Mouse (Mus musculus): Measurements from ENCODE around the gene Sycn.
"Not testable (repeated sequence)": the region's sequence is repeated elsewhere in the genome, so short reads cannot be mapped to it uniquely, and the experiment has no call there.

Sycn gene

DNA sequence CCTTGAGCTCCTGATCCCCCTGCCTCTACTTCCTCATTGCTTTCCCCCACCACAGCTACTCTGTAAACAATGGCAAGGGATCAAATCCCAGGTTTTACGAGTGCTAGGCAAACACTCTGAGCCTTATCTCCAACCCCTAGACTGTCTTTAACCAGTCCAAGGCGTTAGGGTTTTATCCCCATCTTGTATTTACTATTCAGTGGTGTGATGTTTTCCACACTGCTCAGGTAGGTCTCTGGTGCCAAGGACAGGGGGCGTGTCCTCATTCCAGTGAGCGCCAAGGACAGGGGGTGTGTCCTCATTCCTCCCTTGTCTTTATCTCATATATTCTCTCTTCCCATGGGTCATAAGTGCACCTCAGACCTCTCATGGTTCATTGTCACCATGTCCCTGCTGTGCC, at the start of gene Sycn:
Gene Sycn (plus strand): TSS at position 360 of the 400 bp plus-strand sequence.
- no peak for DNase-seq (ENCODE audit: extremely low read depth, low read depth, low spot score)

DNA sequence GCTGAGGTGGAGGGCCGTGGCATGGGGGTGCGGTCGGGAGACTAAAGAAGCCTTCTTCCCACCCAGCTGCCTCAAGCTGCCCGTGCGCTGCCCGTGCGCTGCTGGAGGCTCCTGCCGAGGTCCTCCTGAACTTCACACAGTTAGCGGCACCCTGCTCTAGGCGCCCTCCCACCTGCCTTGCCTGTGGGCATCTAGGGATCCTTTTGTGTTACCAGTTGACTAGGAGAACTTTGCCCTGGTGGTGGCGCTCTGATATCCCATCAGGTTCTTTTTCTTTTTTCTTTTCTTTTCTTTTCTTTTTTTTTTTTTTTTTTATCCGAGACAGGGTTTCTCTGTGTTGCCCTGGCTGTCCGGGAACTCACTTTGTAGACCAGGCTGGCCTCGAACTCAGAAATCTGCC, 49.8 kb upstream of the Sycn start:
- no peak for DNase-seq (ENCODE audit: extremely low read depth, low read depth, low spot score)

DNA sequence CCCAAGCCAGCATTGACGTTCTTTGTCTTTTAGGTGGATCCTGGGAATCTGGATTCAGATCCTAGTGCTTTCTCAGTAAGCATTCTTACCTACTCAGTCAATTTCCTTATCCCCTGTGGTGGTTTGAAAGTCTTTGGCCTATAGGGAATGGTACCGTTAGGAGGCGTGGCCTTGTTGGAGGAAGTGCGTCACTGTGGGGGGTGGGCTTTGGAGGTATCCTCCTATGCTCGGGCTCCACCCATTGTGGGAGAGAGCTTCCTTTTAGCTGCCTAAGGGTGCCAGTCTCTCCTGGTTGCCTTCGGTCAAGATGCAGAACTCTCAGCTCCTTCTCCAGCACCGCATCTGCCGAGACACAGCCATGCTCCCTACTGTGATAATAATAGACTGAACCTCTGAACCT, 48.4 kb upstream of the Sycn start:
- no peak for DNase-seq (ENCODE audit: extremely low read depth, low read depth, low spot score)

DNA sequence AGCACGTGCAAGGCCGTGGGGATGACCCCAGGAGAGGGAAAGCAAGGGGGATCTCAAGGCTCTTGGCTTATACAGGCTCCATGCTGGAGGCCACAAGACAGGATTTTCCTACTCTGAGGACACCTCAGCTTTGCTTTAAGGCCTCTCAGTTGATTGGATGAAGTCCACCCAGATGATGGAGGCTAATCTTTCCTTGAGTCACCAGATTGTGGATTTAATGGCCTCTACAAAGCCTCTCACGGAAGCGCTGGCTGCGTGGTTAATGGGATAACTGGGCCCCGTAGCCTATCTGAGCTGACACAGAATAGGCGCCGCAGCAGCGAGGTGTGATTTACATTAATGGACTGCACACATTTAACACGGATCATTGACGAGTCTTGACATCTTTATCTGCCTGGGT, 45.3 kb upstream of the Sycn start:
- DNase-seq (ENCODE audit: extremely low read depth, low read depth, low spot score), result no peak

DNA sequence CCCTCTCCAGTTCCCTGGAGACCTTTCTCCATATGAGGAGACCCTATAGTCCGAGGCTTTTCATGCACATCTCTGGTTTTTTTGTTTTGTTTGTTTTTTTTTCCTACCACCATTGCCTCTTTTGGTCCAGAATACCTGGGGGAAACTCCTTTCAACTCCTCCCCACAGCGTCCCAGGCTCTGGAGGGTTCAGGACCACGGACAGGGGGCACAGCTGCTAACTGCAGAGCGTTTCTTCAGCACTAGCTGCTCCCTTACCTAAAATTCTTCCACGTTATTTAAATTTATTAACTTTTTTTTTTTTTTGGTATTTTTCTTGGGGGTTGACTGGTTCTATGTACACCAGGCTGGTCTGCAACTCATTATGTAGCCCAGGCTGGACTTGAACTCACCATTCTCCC, 35.1 kb upstream of the Sycn start:
- no peak for DNase-seq (ENCODE audit: extremely low read depth, low read depth, low spot score)

DNA sequence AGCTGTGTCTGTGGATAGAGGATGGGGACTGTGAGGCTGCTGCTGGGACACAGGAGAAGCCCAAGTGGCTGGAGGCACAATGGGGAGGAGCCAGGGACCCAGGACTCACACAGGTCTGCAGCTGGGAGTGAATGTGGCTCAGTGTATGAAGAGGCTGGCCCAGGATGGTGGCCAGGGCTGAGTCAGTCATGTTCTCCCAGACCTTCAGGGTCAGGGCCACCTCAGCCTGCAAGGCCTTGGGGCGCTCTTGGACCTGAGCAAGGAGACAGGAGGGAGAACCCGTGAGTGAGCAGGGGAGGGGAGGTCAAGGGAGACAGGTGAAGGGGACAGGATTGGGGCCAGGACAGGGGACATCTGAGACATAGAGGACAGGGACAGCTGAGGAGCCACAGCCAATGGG, 31.6 kb upstream of the Sycn start:
- DNase-seq (ENCODE audit: extremely low read depth, low read depth, low spot score), result not testable (repeated sequence)

DNA sequence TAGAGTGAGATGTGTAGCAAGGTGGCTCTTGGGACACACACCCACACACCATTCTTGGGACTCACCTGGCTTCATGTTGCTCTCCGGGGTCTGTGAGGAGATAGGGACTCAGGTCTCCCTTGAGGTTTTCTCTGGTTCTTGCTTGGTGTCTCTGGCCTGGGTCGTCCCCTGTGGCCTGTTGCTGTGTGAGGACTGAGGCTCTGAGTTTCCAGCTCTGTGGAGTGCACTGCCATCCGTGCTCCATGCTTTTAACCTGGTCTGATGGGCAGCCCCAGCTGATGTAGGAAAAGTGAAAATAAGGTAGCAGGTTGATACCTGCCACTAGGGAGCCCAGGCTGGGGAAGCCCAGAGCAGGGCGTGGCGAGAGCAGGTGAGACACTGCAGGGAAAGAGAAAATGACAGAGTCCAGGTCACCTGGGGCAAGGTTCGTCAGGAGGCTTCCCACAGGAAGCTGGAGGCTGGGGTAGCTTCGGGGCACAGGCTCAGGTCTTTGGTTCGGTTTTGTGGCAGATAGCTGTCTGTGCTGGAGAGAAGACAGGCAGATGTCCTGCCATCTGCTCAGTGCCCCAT, 30.2 kb upstream of the Sycn start, which contains the start of gene Ifnl2:
Gene Ifnl2 (minus strand): TSS at position 51 of the 570 bp plus-strand sequence.
- DNase-seq (ENCODE audit: extremely low read depth, low read depth, low spot score), result not testable (repeated sequence)

DNA sequence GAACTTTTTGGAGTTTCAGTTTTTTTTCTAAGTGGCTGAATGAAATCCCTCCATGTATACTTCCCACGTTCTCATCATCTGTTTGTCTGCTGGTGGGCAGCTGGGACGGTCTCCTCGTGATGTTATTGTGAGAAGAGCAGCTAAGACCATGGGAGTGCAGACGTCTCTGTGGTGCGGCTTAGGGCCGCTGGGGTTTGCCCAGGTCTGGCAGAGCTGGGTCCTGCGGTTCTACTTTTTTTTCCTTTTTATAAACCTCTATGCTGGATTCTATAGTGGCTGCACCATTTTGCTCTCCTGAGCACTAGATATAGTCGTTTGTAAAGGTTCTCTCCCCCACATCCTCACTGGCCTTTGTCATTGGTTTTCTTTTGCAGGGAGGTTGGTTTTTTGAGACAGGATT, 29.2 kb upstream of the Sycn start:
- no peak for DNase-seq (ENCODE audit: extremely low read depth, low read depth, low spot score)

DNA sequence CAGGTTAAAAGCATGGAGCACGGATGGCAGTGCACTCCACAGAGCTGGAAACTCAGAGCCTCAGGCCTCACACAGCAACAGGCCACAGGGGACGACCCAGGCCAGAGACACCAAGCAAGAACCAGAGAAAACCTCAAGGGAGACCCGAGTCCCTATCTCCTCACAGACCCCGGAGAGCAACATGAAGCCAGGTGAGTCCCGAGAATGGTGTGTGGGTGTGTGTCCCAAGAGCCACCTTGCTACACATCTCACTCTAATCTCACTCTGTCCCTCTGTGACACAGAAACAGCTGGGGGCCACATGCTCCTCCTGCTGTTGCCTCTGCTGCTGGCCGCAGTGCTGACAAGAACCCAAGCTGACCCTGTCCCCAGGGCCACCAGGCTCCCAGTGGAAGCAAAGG, 18.1 kb upstream of the Sycn start, which contains the start of gene Ifnl3:
Gene Ifnl3 (plus strand): TSS at position 301 of the 400 bp plus-strand sequence.
- DNase-seq (ENCODE audit: extremely low read depth, low read depth, low spot score), result not testable (repeated sequence)

DNA sequence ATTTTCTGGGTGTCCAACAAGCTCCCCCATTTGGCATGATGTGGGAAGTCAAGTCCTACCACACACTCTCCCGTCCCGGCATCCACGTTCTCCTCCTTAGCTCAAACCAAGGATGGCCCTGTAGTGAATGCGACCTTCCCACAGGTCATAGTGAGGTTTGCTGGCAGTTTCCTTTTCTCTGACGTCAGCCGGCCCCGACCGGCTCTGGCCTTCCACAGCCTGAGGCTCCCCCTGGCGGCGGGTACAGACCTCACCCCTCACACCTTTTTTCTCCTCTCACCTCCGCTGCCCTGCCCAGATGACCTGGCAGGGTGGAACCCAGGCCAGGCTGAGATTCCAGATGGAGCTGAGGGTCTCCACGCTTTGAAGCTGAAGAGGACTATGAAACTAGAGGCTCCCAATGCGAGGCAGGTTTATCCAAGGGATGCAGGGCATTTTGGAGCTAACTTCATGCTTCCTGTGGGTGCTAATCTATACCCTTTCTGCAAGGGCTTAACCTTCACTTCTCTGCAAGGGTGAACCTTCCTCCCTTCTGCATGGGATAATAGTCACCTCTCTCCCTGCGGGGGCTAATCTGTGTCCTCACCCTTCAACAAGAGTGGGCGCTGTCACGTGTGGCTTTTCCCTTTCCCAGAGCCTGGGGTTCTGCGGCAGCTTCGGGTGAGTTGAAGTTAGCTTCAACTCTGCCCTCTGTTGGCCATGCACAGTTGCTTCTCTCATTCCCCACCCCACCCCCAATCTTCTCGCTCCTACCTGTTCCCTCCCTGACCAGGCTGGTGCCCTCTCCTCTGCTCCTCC, 12.6 kb upstream of the Sycn start:
- no peak for DNase-seq (ENCODE audit: extremely low read depth, low read depth, low spot score)

DNA sequence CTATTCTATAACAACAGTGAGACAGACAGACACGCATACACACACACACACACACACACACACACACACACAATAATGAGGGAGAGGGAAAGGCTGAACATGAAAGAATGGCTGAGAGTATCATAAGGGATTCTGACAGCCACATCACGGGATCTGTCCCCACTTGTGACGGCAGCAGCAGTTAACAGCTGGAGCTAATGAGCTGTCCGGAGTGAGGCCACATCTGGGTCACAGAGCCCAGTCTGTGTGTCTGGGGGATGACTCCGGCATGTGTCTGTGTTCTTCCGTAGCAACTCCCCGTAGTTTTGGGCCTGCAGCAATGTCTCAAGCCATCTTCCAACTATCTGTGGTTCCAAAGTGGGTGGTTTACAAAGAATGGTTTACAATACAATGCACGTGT, 8.7 kb upstream of the Sycn start:
- DNase-seq (ENCODE audit: extremely low read depth, low read depth, low spot score), result no peak

DNA sequence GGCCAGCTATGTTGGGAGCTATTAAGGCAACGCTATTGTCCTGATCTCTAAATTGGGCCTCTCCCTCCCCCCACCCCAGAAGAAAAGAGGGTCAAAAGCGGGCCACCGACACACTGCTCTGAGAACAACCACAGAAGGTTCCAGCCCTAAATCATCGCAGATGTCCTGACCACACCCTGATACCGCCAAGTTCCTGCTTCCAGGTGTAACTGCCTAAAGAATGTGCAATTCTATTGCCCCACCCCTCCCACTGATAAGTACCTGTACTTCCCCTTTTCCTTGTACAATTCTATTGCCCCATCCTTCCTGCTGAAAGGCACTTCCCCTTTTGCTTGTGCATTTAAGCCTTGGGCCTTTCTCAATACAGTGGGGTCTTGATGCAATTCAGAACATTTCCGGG, 1.8 kb upstream of the Sycn start:
- not testable (repeated sequence) for DNase-seq (ENCODE audit: extremely low read depth, low read depth, low spot score)

DNA sequence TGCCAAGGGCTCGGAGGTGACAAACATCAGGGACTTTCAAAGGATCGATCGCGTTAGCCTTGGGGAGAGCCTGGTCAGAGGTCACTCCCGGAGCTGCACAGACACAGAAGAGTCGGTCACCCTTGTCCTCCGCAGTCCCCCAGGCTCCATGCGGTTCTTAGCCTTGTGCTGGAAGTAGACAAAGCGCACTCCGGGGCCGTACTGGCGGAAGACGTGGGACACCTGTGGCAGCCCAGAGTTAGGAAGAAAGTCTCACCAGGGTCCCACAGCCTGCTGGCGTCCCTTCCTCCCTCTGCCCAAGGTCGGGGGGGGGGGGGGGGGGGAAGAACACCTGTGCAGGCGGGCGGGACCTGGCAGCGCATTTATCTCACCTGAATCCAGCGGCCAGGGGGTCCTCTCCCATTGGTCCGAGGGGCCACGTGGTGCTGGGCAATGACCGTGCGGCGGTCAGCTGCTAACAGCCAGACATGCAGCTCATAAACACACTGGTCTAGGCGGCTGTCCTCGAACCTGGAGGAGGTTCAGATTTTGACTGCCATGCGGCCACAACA, 3.4 kb downstream of the Sycn start:
- no peak for DNase-seq (ENCODE audit: extremely low read depth, low read depth, low spot score)

DNA sequence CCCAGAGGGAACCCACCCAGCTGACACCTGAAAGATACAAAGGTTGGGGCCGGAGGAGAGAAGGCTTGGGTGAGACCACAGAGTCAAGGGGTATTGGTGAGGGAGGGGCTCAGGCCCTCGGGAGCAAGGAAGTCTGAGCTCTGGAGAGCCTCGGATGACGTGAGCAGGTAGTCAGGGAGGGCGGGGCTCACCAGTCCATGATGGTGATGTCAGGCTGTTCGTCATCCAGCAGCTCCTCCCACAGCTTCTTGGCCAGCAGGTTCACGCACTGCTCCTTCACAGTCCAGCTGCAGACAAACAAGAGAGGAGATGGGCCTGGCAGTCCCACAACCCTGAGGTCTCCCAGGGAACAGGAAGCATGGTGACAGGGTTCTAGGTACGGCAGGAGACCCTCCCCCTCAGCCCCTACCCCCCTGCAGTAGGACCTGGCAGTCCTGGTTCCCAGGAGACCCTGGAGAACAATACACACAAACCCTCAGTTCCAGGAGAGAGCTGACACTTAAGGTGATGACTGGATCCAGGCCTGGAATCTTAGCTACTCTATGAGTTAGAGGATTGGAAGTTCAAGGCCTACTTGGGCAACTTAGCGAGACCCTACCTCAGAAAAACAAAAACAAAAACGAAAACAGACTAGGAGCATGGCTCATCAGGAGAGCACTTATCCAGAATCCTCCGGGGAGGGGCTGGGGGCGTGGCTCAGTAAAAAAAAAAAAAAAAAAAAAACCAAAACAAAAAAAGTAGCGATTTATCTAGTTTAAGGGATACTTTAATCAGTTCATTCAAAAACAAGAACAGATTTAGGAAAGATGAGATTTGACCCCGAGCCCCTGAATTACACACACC, 4.6 kb downstream of the Sycn start:
- no peak for DNase-seq (ENCODE audit: extremely low read depth, low read depth, low spot score)

DNA sequence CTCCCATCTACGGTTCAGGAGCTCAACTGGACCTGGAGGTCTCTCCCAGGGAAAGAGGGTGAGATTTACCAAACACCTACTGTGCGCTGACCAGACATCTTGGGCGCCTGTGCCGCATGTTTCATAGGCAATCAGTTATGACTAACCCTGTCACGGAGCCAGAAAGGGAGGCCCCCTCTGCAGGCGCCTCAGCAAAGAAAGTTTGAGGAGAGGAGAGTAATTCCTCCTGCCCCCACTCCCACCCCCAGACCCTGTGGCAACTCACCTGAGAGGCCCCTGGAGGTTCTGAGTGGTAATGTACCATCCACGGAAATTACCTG, 5.2 kb downstream of the Sycn start:
- DNase-seq (ENCODE audit: extremely low read depth, low read depth, low spot score), result no peak

DNA sequence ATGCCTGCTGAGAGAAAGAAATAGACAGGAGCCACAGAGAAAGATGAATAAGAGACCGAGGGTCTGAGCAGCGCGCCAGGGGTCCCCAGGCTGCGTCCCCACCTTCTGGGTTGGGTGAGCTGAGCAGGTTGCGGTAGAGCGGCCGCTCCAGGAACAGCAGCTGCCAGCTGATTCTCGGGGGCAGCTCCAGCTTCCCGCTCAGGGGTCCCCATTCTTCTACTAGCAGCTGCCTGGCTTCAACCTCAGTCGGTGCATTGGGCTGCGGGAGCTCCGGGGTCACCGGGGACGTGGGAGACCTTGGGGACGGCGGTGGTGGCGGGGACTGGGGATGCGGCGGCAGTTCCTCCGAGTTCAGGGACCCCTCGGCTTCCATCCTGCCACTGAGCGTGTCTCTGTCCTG, 6.0 kb downstream of the Sycn start:
- no peak for DNase-seq (ENCODE audit: extremely low read depth, low read depth, low spot score)

DNA sequence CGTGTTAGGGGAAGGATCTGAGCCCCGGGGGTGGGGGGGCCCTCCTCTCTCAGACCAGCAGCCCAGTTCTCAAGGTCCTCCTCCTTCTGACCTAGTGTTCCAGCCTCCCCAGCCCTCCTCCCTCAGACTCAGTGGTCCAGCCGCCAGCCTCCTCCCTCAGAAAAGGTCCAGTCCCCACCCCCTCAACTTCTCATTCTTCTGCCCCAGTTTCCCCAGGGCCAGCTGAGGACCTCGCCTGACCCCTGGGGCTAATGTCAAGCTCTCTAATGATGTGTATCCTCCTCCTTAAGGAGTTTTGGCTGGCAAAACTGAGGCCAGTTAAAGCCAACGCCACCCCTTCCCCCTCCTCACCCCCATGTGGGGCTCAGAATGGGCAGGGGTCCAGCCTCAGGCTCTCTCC, 6.5 kb downstream of the Sycn start, which contains the start of gene Nccrp1:
Gene Nccrp1 (minus strand): TSS at position 101 of the 400 bp plus-strand sequence.
- no peak for DNase-seq (ENCODE audit: extremely low read depth, low read depth, low spot score)

DNA sequence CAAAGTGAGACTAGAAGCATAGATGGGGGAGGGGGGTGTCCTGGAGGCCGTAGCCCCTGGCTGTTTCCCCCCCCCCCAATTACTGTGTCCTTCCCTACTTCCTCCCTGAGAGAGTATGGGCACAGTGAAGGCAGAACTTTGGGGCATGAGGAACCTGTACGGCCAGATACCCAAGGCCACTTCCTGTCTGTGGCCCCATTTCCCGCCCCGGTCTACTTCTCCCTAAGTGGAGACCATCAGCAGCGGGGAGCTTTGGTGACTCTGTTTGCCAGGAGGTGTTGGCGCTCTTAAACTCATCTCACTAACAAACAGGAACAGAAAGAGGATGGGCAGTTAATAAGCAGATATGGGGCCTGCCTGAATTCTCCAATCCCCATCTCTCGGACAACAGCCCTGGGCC, 6.9 kb downstream of the Sycn start:
- no peak for DNase-seq (ENCODE audit: extremely low read depth, low read depth, low spot score)

DNA sequence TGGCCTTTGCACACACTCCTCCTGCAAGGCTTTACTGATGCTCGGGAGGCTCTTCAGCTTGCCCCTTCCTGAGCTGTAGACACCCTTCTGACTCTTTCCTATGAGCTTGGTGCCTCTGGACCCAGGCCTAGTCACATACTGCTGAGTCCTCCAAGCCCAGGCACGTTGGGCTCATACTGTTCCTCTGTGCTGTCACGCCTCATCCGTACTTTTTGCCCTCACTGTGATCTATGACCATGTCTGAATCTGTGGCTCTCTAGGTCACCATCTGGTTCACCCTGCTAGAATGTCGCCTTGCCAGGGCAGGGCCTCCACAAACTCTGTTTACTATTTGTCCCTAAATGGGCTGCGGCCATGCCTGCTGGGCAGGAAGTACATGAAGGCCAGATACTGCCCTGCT, 12.4 kb downstream of the Sycn start:
- no peak for DNase-seq (ENCODE audit: extremely low read depth, low read depth, low spot score)

DNA sequence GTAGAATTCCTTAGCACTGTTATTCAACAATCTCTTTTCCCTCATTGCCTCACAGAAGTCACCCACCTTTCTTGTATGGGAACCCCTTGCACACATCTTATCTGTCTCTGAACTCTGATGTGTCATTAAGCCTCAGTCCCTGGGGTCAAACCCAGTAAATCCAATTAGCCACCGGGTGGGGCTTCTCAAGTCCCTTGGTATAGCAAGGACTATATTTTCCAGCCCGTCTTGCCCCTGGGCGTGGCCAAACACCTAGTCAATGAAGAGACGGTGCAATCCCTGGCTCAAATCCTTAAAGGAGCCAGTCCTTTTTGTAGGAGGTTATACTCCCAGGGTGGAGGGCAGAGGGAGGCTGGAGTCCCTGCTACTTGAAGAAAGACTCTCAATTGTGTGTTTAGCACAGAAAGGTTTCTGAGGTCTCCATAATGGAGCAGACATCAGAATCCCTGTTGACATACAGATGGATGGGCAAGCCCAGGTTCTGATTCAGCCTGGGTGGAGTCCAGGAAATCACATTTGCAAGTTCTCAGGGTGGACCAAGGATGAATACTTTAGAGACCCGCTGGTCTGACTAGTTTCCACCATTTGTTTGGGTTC, 15.4 kb downstream of the Sycn start:
- no peak for DNase-seq (ENCODE audit: extremely low read depth, low read depth, low spot score)

DNA sequence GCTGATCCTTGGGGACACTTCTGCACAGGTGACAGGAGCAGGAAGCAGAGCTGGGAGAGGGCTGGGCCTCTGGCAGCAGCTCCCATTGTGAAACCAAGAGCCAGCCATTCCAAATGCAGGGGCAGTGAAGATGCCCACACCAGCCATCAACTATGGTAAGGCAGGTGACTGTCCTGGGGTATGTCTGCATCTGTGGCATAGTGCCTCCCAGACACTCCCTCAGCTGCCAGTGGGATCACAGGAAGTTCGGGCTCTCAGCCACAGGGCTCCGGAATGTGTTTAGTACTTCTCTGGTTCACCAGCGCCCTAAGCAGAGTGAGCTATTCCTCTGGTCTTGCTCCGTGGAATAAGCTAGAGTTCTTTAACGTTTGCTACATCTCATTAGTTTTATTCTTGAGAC, 16.4 kb downstream of the Sycn start:
- no peak for DNase-seq (ENCODE audit: extremely low read depth, low read depth, low spot score)

Measured in fat pad, adult 2 months (tissue).